Mouse (Mus musculus) T-helper 17 cell (primary cell): Measurements from ENCODE around the gene Trmt44.
"Not testable (repeated sequence)": the region's sequence is repeated elsewhere in the genome, so short reads cannot be mapped to it uniquely, and the experiment has no call there.

Experiments
- in situ Hi-C, 2 experiments: fragments of 300-600 bp; cut with MboI, MseI; formaldehyde crosslinking; loops; 1 replicate in 1 of 2; 2 replicates in 1 of 2; pipeline ENCODE4 v1.15.1; 2025; ENCODE audit warnings: high pct_unique_total_duplicates in 2 of 2

Trmt44 gene

GRCm38 (mm10) chr5:35592081-35592736 lies 17.3 kb upstream of the Trmt44 start:
- in situ Hi-C loops, result loop anchor here in 1 of 2 experiments (5.0 kb wide), 1 partner anchor 120 kb away; no protein-coding TSS in a partner anchor

GRCm38 (mm10) chr5:35591497-35591896 lies 16.6 kb upstream of the Trmt44 start:
- in situ Hi-C loops, result loop anchor here in 1 of 2 experiments (5.0 kb wide), 1 partner anchor 121 kb away; no protein-coding TSS in a partner anchor

GRCm38 (mm10) chr5:35584259-35584658 lies 9.4 kb upstream of the Trmt44 start:
- in situ Hi-C loops, result not testable (repeated sequence)

GRCm38 (mm10) chr5:35583221-35583783 lies 8.4 kb upstream of the Trmt44 start:
- in situ Hi-C loops, result no loop called here

GRCm38 (mm10) chr5:35582445-35583220 lies 7.8 kb upstream of the Trmt44 start, which contains the start of gene Acox3:
Acox3 (plus strand) TSS chr5:35583040.
- in situ Hi-C loops, result no loop called here

- in situ Hi-C loops, result no loop called here
Measured at GRCm38 (mm10) chr5:35580156-35580922, 5.5 kb upstream of the Trmt44 start.

- in situ Hi-C loops, result no loop called here
Measured at GRCm38 (mm10) chr5:35579247-35579893, 4.5 kb upstream of the Trmt44 start.

- in situ Hi-C loops, result no loop called here
Measured at GRCm38 (mm10) chr5:35578411-35578810, 3.5 kb upstream of the Trmt44 start.

GRCm38 (mm10) chr5:35576409-35577020 lies 1.6 kb upstream of the Trmt44 start:
- in situ Hi-C loops, result no loop called here

- in situ Hi-C loops, result no loop called here
Measured at GRCm38 (mm10) chr5:35571546-35571945, 3.3 kb downstream of the Trmt44 start.

- in situ Hi-C loops, result loop anchor here in 1 of 2 experiments (10.0 kb wide), 1 partner anchor 1268 kb away; the partner anchor contains the start of gene Man2b2
Measured at GRCm38 (mm10) chr5:35566632-35567031, 8.2 kb downstream of the Trmt44 start.

GRCm38 (mm10) chr5:35565217-35565616 lies 9.7 kb downstream of the Trmt44 start:
- in situ Hi-C loops, result loop anchor here in 1 of 2 experiments (10.0 kb wide), 1 partner anchor 1270 kb away; the partner anchor contains the start of gene Man2b2

GRCm38 (mm10) chr5:35563449-35563848 lies 11.4 kb downstream of the Trmt44 start:
- in situ Hi-C loops, result loop anchor here in 1 of 2 experiments (10.0 kb wide), 1 partner anchor 1271 kb away; the partner anchor contains the start of gene Man2b2

- in situ Hi-C loops, result loop anchor here in 1 of 2 experiments (10.0 kb wide), 1 partner anchor 1272 kb away; the partner anchor contains the start of gene Man2b2
Measured at GRCm38 (mm10) chr5:35562616-35563015, 12.3 kb downstream of the Trmt44 start.

- in situ Hi-C loops, result no loop called here
Measured at GRCm38 (mm10) chr5:35559447-35559846, 15.4 kb downstream of the Trmt44 start.

- in situ Hi-C loops, result no loop called here
Measured at GRCm38 (mm10) chr5:35557946-35558621, 16.8 kb downstream of the Trmt44 start.

GRCm38 (mm10) chr5:35556393-35556792 lies 18.5 kb downstream of the Trmt44 start:
- in situ Hi-C loops, result no loop called here

- in situ Hi-C loops, result no loop called here
Measured at GRCm38 (mm10) chr5:35552838-35553539, 21.9 kb downstream of the Trmt44 start.
